Mouse (Mus musculus) forebrain, embryonic 11.5 days (tissue): ENCODE data around the gene Lat. TPM values are rescaled to one million over a fixed set of nuclear protein-coding genes. Genes with fewer than 3 reads are reported as not detected.
"Not testable (repeated sequence)": the region's sequence is repeated elsewhere in the genome, so short reads cannot be mapped to it uniquely, and the experiment has no call there.

Source experiments
- ATAC-seq: fragments of 200-750 bp; cut with Nextera tagmentation; replicated peaks from 2 replicates; pipeline ENCODE4 v1.8.0; 2017; ENCODE audit warnings: moderate TSS enrichment; ENCODE audit not compliant: low FRiP score
- DNase-seq: peaks from one replicate; pipeline ENCODE4 v3.0.0-alpha.2; 2017; ENCODE audit warnings: low spot score
- H3K27ac ChIP-seq: fragments of 300-500 bp; sonication (generic); 2 replicates; pipeline ENCODE4 v1.5.1; 2014; ENCODE audit warnings: low read depth, low read length
- H3K27me3 ChIP-seq: fragments of 300-500 bp; sonication (generic); 2 replicates; pipeline ENCODE4 v1.6.1; 2014; ENCODE audit warnings: mild to moderate bottlenecking, low read length, mixed read lengths; ENCODE audit not compliant: control insufficient read depth, insufficient read depth
- H3K36me3 ChIP-seq: fragments of 300-500 bp; sonication (generic); 2 replicates; pipeline ENCODE4 v1.6.1; 2014; ENCODE audit warnings: mild to moderate bottlenecking, low read length, moderate library complexity, mixed read lengths; ENCODE audit not compliant: control insufficient read depth, insufficient read depth
- H3K4me1 ChIP-seq: fragments of 300-500 bp; sonication (generic); replicated peaks from 2 replicates; pipeline ENCODE4 v1.6.1; 2014; ENCODE audit warnings: low read length, mixed read lengths; ENCODE audit not compliant: control insufficient read depth, insufficient read depth
- H3K4me2 ChIP-seq: fragments of 300-500 bp; sonication (generic); 2 replicates; pipeline ENCODE4 v1.6.1; 2014; ENCODE audit warnings: low read depth, mild to moderate bottlenecking, low read length, moderate library complexity, mixed read lengths; ENCODE audit not compliant: severe bottlenecking
- H3K4me3 ChIP-seq: fragments of 300-500 bp; sonication (generic); 2 replicates; pipeline ENCODE4 v1.5.1; 2014; ENCODE audit warnings: low read depth, low read length
- H3K9ac ChIP-seq: fragments of 300-500 bp; sonication (generic); 2 replicates; pipeline ENCODE4 v1.6.1; 2014; ENCODE audit warnings: low read length
- H3K9me3 ChIP-seq: fragments of 300-500 bp; sonication (generic); 2 replicates; pipeline ENCODE4 v1.6.1; 2016; ENCODE audit warnings: low read length, mixed read lengths; ENCODE audit not compliant: control insufficient read depth
- WGBS: fragments of 180-500 bp; shearing (Covaris S2); extraction: QIAGEN DNeasy Blood & Tissue Kit; methylation state at CpG from one replicate; pipeline ENCODE4 v1.1.7; 2014; 5-methylcytosine and 5-hydroxymethylcytosine counted together
- polyA plus RNA-seq: library from polyadenylated mRNA; unstranded; fragments of >200 nt; fragmentation: Nextera tagmentation; extraction: Ambion mirVana; gene quantifications from 2 replicates; pipeline ENCODE4 v1.2.1, GENCODE M21; 2014

The Lat gene
- 2.2 and 2.5 TPM in 2 replicates for polyA plus RNA-seq

DNA sequence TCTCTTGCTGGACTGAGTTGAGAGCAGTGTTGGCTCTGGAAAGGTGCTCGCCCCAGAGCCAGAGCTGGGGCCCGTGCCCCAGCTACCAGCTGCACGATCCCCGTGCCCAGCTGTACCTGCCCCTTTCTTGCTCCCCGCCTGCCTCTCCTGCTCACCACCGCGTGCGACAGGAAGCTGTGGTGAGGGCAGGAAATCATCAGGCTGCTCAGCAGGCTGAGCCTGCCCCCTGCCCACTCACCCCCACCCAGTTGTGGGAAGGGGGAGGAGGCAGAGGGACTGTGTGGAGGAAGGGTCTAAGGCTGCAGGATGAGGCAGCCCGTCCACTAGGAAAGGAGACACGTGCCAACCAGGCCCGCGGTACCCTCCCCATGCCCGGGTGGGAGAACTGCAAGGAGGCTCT lies at the start of gene Lat:
TSS of gene Lat (minus strand) at position 178 of the 400 bp plus-strand sequence.
- Histone ChIP-seq H3K36me3 (peaks cover 5% of the 10 kb centered on the region; the same call in 1 of the 2 replicates), H3K9ac (no peak within 1 kb of the TSS), H3K27ac (no peak within 1 kb of the TSS), H3K4me2 (no peak within 1 kb of the TSS), H3K4me3 (no peak within 1 kb of the TSS), H3K9me3 (no peaks in the 10 kb centered on the region), H3K4me1 (no peaks in the 10 kb centered on the region), H3K27me3 (no peaks in the 10 kb centered on the region)
- 86% methylated on average over 13 of the region's 13 CpGs for WGBS
- DNase-seq (no peak), ATAC-seq (no peak)

DNA sequence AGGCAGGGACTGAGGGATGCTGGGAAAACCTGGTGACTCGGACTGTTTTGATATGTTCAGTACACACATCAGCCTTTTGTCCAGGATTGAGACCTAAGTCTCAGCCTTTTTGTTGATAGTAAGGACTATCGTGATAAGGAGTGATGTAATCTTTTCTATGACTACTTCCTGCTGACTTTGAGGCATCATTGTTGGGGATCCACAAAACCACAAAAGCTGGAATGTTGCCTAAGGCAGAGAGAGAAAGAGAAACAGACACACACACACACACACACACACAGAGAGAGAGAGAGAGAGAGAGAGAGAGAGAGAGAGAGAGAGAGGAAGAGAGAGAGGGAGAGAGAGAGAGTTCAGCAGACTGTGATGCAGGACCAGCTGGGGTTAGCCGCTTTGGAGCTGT lies 49.1 kb upstream of the Lat start:
- 78% methylated on average over 3 of the region's 3 CpGs for WGBS
- Histone ChIP-seq H3K4me2 (no peak overlapping the region), H3K36me3 (no peaks in the 10 kb centered on the region), H3K4me1 (peaks cover 2% of the 10 kb centered on the region; the same call in 1 of the 2 replicates), H3K4me3 (no peak overlapping the region), H3K9ac (no peak overlapping the region), H3K27ac (no peak overlapping the region), H3K9me3 (no peaks in the 10 kb centered on the region), H3K27me3 (no peaks in the 10 kb centered on the region)
- DNase-seq (no peak), ATAC-seq (no peak)

DNA sequence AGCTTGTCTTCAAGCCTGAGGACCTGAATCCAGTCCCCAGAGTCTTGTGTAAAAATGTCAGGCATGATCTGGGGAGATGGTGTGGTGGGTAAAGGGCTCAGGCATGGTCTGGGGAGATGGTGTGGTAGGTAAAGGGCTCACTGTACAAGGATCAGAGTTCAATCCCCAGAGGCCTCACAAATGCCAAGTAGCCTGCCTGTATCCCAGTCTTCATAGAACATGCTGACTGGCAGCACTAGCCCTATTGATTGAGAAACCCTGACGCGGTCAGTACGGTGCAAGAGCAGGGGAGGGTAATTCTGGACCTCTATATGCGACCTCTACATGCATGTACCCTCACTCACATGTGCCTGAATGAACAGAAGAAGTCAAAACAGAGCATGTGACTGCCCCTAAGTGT lies 48.2 kb upstream of the Lat start:
- DNase-seq (no peak), ATAC-seq (no peak)
- H3K4me3 ChIP-seq = no peak overlapping the region
- H3K27me3 ChIP-seq = no peaks in the 10 kb centered on the region
- no peaks in the 10 kb centered on the region for H3K9me3 ChIP-seq
- 69% methylated on average over 4 of the region's 4 CpGs for WGBS
- no peak overlapping the region for H3K4me2 ChIP-seq
- H3K9ac ChIP-seq = no peak overlapping the region
- peaks cover 2% of the 10 kb centered on the region; the same call in 1 of the 2 replicates for H3K4me1 ChIP-seq
- H3K36me3 ChIP-seq = no peaks in the 10 kb centered on the region
- H3K27ac ChIP-seq = peak overlapping the region; percentile 18; the same call in 1 of the 2 replicates

DNA sequence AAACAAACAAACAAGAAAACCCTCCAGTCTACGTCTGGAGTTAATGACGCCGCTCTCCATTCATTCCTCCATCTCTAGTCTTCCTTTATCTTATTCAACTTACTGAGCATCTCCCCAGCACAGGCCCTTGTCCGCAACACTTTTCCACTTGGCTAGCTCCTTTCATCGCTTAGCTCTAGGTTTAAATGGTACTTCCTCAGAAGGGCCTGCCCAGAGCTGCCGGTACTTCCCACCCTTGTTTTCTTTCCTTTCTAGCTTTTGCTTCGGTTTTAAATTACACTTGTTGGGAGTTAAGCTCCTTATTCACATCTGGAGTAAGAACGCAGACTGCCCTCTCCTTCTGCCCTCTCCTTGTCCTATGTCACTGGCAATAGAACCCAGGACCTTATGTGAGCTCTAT lies 47.7 kb upstream of the Lat start:
- no peaks in the 10 kb centered on the region for H3K36me3 ChIP-seq
- H3K4me1 ChIP-seq = peaks cover 2% of the 10 kb centered on the region; the same call in 1 of the 2 replicates
- H3K27ac ChIP-seq = peak overlapping the region; percentile 25; the same call in 1 of the 2 replicates
- peak; percentile 49; the same call in 1 of the 2 replicates for ATAC-seq
- H3K4me2 ChIP-seq = no peak overlapping the region
- no peak overlapping the region for H3K9ac ChIP-seq
- H3K27me3 ChIP-seq = no peaks in the 10 kb centered on the region
- DNase-seq = peak; percentile 64
- no peak overlapping the region for H3K4me3 ChIP-seq
- H3K9me3 ChIP-seq = no peaks in the 10 kb centered on the region
- WGBS = 5% methylated on average over 8 of the region's 8 CpGs

DNA sequence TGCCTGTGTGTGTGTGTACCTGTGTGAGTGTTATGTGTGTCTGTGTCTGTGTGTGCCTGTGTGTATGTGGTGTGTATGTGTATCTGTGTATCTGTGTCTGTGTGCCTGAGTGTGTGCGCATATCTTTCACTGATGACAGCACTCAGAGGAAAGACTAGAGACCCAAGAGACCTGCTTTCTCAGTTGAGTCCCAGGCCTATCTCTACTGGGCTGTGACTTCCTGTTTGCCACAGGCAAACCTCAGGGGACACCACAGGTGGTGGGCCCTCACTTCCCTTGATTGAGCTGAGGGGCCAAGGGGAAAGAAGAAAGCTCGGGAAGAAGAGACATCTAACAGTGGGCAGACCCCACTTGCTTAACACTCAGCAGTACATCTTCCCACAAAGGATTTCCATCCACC lies 47.2 kb upstream of the Lat start:
- H3K27ac ChIP-seq = peak overlapping the region; percentile 25; the same call in 1 of the 2 replicates
- DNase-seq (no peak), ATAC-seq (no peak)
- WGBS = 52% methylated on average over 2 of the region's 2 CpGs
- no peak overlapping the region for H3K4me2 ChIP-seq
- H3K9me3 ChIP-seq = no peaks in the 10 kb centered on the region
- no peak overlapping the region for H3K9ac ChIP-seq
- H3K36me3 ChIP-seq = no peaks in the 10 kb centered on the region
- no peak overlapping the region for H3K4me3 ChIP-seq
- peaks cover 2% of the 10 kb centered on the region; the same call in 1 of the 2 replicates for H3K4me1 ChIP-seq
- no peaks in the 10 kb centered on the region for H3K27me3 ChIP-seq

DNA sequence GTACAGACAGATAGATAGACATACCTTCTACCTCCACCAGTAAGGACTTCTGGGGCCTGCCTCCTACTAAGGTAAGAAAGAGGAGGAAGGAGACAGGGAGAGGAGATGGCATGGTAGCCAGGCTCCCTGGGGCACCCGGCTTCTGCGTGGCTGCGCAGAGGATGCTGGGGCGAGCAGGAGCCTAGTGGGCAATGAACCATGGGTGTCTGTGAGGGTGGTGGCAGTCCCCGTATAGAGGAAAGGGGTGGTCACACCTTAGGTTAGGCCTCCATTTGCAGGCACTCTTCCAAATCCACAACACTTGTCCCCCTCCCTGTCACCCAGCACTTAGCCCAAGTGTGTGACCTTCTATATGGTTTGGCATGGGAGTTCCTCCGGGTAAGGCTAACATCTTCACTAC lies 45.4 kb upstream of the Lat start, which contains the start of gene Cd19:
TSS of gene Cd19 (minus strand) at position 165 of the 400 bp plus-strand sequence.
- Histone ChIP-seq H3K9ac (no peak within 1 kb of the TSS), H3K4me3 (no peak within 1 kb of the TSS), H3K4me2 (no peak within 1 kb of the TSS), H3K9me3 (no peaks in the 10 kb centered on the region), H3K27ac (no peak within 1 kb of the TSS), H3K4me1 (peaks cover 2% of the 10 kb centered on the region; the same call in 1 of the 2 replicates), H3K27me3 (no peaks in the 10 kb centered on the region), H3K36me3 (no peaks in the 10 kb centered on the region)
- DNase-seq = no peak
- 89% methylated on average over 6 of the region's 6 CpGs for WGBS
- no peak for ATAC-seq

DNA sequence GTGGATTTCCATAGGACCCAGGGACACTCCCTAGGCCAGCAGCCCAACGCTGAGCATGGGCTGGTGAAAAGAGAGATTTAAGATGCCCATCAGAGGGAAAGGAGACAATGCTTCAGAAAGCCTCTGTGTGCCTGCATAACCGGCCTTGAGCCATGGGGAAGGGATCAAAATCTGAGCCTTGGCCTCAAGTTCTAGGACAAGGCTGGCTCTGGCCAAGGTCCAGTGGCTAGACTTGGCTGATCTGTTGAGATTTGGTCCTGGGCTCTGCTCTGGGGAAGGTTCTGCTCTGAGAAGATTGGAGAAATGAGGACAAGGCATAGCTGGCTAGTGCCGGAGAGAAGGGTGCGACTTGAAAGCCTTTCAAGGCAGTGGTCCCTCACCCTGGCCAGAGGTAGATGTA lies 41.7 kb upstream of the Lat start:
- DNase-seq = no peak
- no peaks in the 10 kb centered on the region for H3K9me3 ChIP-seq
- H3K4me2 ChIP-seq = no peak overlapping the region
- no peaks in the 10 kb centered on the region for H3K4me1 ChIP-seq
- no peaks in the 10 kb centered on the region for H3K36me3 ChIP-seq
- no peak for ATAC-seq
- no peak overlapping the region for H3K27ac ChIP-seq
- H3K27me3 ChIP-seq = no peaks in the 10 kb centered on the region
- no peak overlapping the region for H3K4me3 ChIP-seq
- 86% methylated on average over 4 of the region's 4 CpGs for whole genome bisulfite sequencing
- no peak overlapping the region for H3K9ac ChIP-seq

DNA sequence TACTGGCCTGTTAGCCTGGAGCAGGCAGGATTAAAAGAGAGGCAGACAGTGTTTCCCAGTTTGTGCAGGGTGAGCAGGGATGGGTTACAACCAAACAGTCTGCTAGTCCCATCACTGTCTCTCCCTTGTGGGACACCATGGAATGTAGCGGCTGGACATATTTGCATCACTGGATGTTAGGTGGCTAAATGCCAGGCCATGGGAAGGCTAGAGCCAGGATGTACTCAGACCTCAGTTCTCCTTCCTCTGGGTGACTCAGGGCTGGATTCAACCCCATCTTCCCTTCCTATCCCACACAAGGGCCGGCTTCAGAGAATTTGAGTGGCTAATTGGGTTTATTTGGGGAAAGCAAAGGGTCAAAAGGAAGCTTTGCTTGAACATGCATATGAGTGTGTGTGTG lies 39.3 kb upstream of the Lat start:
- DNase-seq = no peak
- 83% methylated on average over 2 of the region's 2 CpGs for WGBS
- Histone ChIP-seq H3K4me1 (no peaks in the 10 kb centered on the region), H3K36me3 (no peaks in the 10 kb centered on the region), H3K4me2 (no peak overlapping the region), H3K27ac (no peak overlapping the region), H3K9ac (no peak overlapping the region), H3K27me3 (no peaks in the 10 kb centered on the region), H3K9me3 (no peaks in the 10 kb centered on the region), H3K4me3 (no peak overlapping the region)
- ATAC-seq = no peak

DNA sequence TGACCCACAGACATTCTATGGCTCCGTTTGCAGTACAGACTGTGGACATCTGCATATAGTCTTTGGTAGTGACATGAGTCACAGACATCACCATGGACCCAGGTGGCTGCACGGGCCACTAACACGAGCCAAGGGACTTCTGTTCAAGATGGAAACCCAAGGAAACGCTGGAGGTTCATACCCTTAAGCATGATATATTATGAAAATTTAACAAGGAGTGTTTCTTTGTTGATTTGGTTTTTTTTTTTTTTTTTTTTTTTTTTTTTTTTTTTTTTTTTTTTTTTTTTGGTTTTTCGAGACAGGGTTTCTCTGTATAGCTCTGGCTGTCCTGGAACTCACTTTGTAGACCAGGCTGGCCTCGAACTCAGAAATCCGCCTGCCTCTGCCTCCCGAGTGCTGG lies 33.1 kb upstream of the Lat start:
- not testable (repeated sequence) for DNase-seq, H3K9me3 ChIP-seq, H3K9ac ChIP-seq, H3K4me1 ChIP-seq, H3K27me3 ChIP-seq, H3K4me2 ChIP-seq, H3K36me3 ChIP-seq, ATAC-seq, H3K4me3 ChIP-seq, H3K27ac ChIP-seq
- 74% methylated on average over 7 of the region's 8 CpGs for WGBS
